Mouse (Mus musculus): ENCODE results near the gene Cd164l2.

Gene Cd164l2

DNA sequence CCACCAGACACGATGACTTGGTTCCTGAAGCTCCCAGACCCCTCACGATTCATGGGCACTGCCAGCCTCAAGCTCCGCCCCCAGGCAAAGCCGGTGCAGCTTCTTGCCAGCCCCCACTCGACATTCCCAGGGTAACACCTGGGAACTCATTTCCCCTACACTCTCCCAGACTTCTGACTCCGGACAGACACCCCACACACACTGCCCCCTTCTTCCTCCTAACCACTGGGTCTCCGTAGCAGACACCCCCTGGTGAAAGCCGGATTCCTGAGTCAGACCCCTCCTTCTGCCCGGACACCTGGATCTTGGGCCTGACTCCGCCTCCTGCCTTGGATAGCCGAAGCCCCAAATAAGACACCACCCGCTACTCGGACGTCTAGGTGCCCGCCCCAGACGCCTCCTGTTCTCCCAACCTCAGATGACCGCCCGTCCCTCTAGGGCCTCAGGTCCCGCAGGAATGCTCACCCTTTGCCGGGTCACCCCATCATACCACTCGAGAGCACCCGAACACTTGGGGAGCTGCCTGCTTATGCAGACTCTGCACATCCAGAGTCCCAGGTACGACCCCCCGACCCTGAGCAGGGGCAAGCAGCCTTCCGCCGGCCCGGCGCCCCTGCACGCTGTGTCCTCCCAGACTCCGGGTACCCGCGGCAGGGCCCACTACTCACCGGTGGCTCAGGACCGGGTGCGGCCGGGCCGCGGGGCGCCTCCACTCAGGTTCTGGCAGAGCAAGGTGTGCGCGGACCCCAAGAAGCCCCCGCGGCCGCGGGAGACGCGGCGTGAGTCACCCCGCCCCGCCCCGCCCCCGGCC, at the start of gene Cd164l2, which contains the start of gene Gpr3:
Gene Cd164l2, plus strand, starts transcription at position 381 of the 811 bp plus-strand sequence.
Gene Gpr3, minus strand, starts transcription at position 786 of the 811 bp plus-strand sequence.
- in situ Hi-C loops (cut with MboI; ENCODE audit: low sequenced_read_pairs), result no loop called here

DNA sequence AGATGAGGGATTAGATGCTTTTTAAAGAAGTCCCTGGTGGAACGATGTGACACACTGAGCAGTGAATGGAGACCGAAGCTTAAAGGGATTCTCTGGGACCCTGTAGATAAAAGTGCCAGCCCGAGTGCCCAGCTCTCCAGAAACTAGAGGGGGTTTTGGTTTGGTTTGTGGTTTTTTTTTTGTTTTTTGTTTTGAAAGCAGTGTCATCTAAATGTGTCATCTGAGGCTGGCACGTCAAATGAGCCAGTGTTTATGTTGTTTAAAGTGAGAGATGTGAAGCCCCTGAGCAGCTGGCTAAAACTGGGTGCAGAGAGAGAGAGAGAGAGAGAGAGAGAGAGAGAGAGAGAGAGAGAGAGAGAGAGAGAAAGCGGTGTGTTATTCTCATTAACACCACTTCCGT, 49.7 kb upstream of the Cd164l2 start:
- in situ Hi-C loops (cut with MboI; ENCODE audit: low sequenced_read_pairs), result no loop called here

GRCm38 (mm10) chr4:133166773-133167172, 45.2 kb upstream of the Cd164l2 start:
- in situ Hi-C loops (cut with MboI; ENCODE audit: low sequenced_read_pairs), result no loop called here

- in situ Hi-C loops (cut with MboI; ENCODE audit: low sequenced_read_pairs), result no loop called here
Observed at GRCm38 (mm10) chr4:133169237-133170055, 42.5 kb upstream of the Cd164l2 start.

- in situ Hi-C loops (cut with MboI; ENCODE audit: low sequenced_read_pairs), result no loop called here
Observed at GRCm38 (mm10) chr4:133170056-133170524, 41.8 kb upstream of the Cd164l2 start.

GRCm38 (mm10) chr4:133170616-133171015, 41.3 kb upstream of the Cd164l2 start:
- in situ Hi-C loops (cut with MboI; ENCODE audit: low sequenced_read_pairs), result no loop called here

- in situ Hi-C loops (cut with MboI; ENCODE audit: low sequenced_read_pairs), result no loop called here
Observed at GRCm38 (mm10) chr4:133172451-133172850, 39.5 kb upstream of the Cd164l2 start.

- in situ Hi-C loops (cut with MboI; ENCODE audit: low sequenced_read_pairs), result no loop called here
Observed at GRCm38 (mm10) chr4:133174361-133174760, 37.6 kb upstream of the Cd164l2 start.

GRCm38 (mm10) chr4:133175274-133175673, 36.7 kb upstream of the Cd164l2 start:
- in situ Hi-C loops (cut with MboI; ENCODE audit: low sequenced_read_pairs), result no loop called here

GRCm38 (mm10) chr4:133175998-133176760, 35.8 kb upstream of the Cd164l2 start:
- in situ Hi-C loops (cut with MboI; ENCODE audit: low sequenced_read_pairs), result no loop called here

GRCm38 (mm10) chr4:133176761-133177403, 35.0 kb upstream of the Cd164l2 start:
- in situ Hi-C loops (cut with MboI; ENCODE audit: low sequenced_read_pairs), result no loop called here

DNA sequence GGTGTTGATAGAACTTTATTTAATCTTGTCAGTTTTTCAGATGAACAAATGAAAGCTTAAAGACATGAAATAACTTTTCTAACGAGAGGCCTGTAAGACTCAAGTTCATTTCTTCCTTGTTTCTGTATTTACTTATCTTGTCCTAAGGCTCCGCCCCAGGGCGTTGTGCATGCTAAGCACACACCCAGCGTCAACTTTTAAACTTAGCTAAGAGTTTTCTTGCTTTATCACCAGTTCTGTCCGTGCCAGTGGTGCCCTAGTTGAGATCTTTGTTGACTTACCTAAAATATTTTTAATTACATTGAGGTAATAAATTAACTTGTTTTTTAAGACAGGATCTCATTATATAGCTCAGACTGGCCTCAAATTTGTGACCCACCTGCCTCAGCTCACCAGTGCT, 33.6 kb upstream of the Cd164l2 start:
- in situ Hi-C loops (cut with MboI; ENCODE audit: low sequenced_read_pairs), result no loop called here

GRCm38 (mm10) chr4:133179258-133179657, 32.7 kb upstream of the Cd164l2 start:
- in situ Hi-C loops (cut with MboI; ENCODE audit: low sequenced_read_pairs), result no loop called here

DNA sequence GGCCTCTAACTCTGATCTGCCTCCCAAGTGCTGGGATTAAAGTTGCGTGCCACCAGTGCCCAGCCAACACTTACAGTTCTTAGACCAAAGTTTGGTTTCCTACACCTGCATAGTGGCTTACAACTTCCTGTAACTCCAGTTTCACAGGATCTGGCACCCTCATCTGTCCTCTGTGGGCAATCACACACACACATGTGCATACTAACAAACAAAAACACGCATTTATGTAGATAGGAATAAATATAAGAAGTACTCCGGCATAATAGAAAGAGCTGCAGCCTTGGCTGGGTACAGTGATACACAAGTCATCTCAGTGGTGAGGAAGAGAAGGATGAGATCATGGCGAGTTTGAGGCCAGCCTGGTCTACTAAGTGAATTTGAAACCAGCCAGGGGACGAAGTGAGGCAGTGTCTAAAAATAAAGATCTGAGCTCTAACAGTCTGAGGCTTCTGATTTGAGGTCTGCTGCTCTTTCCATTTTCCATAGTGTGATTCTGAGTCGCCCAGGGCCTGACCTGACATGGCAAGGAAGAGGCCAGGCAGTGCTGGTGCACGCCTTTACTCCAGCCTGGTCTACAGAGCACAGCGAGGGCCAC, 29.4 kb upstream of the Cd164l2 start:
- in situ Hi-C loops (cut with MboI; ENCODE audit: low sequenced_read_pairs), result no loop called here

GRCm38 (mm10) chr4:133184031-133184897, 27.7 kb upstream of the Cd164l2 start:
- in situ Hi-C loops (cut with MboI; ENCODE audit: low sequenced_read_pairs), result no loop called here

DNA sequence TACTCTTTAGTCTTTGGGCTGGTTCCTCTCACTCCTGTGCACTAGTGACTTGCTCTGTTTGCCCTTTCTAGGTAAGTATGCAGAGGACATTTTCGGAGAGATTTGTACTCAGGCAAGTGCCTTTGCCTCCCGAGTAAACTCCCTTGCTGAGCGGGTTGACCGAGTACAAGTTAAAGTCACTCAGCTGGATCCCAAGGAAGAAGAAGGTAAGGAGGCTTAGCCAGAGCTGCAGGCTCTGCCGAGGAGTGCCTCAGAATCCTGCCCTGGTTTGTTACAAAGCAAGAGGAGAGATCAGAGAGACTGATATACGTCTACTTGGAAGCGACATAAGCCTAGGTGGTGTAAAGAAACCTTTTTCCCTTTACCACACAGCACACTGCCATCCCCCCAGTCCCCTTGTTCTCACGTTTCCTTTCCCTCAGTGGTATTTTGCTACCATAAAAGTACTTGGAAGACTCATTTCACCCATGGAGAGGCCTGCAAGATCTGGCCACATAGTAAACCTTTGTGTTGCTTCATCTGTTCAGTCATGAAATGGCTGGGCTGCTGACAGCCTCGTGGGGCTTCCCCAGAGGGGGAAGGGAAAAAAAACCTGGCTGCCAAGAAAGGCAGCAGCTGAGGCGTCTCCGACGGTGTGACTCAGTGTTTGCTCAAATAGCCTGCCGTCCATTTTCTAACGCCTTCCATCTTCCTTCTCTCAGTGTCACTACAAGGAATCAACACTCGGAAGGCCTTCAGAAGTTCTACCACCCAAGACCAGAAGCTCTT, 26.8 kb upstream of the Cd164l2 start:
- in situ Hi-C loops (cut with MboI; ENCODE audit: low sequenced_read_pairs), result no loop called here

GRCm38 (mm10) chr4:133185893-133186292, 26.0 kb upstream of the Cd164l2 start:
- in situ Hi-C loops (cut with MboI; ENCODE audit: low sequenced_read_pairs), result no loop called here

GRCm38 (mm10) chr4:133186856-133187255, 25.1 kb upstream of the Cd164l2 start:
- in situ Hi-C loops (cut with MboI; ENCODE audit: low sequenced_read_pairs), result no loop called here
